Mouse (Mus musculus): ENCODE results near the gene Bysl. TPM values are rescaled to one million over a fixed set of nuclear protein-coding genes. Genes with fewer than 3 reads are reported as not detected.
A peak's percentile ranks its signal among the peaks of the same experiment; 100 is the strongest.
"Not testable (repeated sequence)": the region's sequence is repeated elsewhere in the genome, so short reads cannot be mapped to it uniquely, and the experiment has no call there.

Bysl gene
- polyA plus RNA-seq, 1 experiment from 2014 or later = 23.3 TPM

- ATAC-seq (replicated peaks; ENCODE audit: extremely low read depth, insufficient read depth, low FRiP score); H3K9me3 ChIP-seq (replicated peaks; ENCODE audit: control insufficient read depth, low read length); H3K9ac ChIP-seq (ENCODE audit: low read length); H3K4me1 ChIP-seq (ENCODE audit: control insufficient read depth, insufficient read depth, low read length); H3K27me3 ChIP-seq (ENCODE audit: control insufficient read depth, insufficient read depth, low read length); H3K4me2 ChIP-seq (ENCODE audit: low read depth, low read length); H3K4me3 ChIP-seq (ENCODE audit: low read length); H3K27ac ChIP-seq (ENCODE audit: low read length): not testable (repeated sequence)
- H3K36me3 ChIP-seq (ENCODE audit: control insufficient read depth, insufficient read depth) = peaks cover 28% of the 10 kb centered on the region
- WGBS = 90% methylated on average over 5 of the region's 5 CpGs
Measured at GRCm38 (mm10) chr17:47624572-47624971, 13.3 kb upstream of the Bysl start.

GRCm38 (mm10) chr17:47622912-47623554 is 11.7 kb upstream of the Bysl start:
- no peaks in the 10 kb centered on the region for H3K9me3 ChIP-seq (replicated peaks; ENCODE audit: control insufficient read depth, low read length)
- no peak overlapping the region for H3K27ac ChIP-seq (ENCODE audit: low read length)
- 93% methylated on average over 14 of the region's 14 CpGs for WGBS
- no peaks in the 10 kb centered on the region for H3K27me3 ChIP-seq (ENCODE audit: control insufficient read depth, insufficient read depth, low read length)
- peaks cover 1% of the 10 kb centered on the region; the same call in 1 of the 2 replicates for H3K4me1 ChIP-seq (ENCODE audit: control insufficient read depth, insufficient read depth, low read length)
- H3K4me3 ChIP-seq (ENCODE audit: low read length) = no peak overlapping the region
- no peak overlapping the region for H3K4me2 ChIP-seq (ENCODE audit: low read depth, low read length)
- peaks cover 29% of the 10 kb centered on the region for H3K36me3 ChIP-seq (ENCODE audit: control insufficient read depth, insufficient read depth)
- H3K9ac ChIP-seq (ENCODE audit: low read length) = no peak overlapping the region
- ATAC-seq (replicated peaks; ENCODE audit: extremely low read depth, insufficient read depth, low FRiP score) = no peak

GRCm38 (mm10) chr17:47618556-47619311 is 7.4 kb upstream of the Bysl start:
- no peak overlapping the region for H3K27ac ChIP-seq (ENCODE audit: low read length)

GRCm38 (mm10) chr17:47617605-47618307 is 6.5 kb upstream of the Bysl start:
- no peak for ATAC-seq (replicated peaks; ENCODE audit: extremely low read depth, insufficient read depth, low FRiP score)
- peaks cover 32% of the 10 kb centered on the region for H3K36me3 ChIP-seq (ENCODE audit: control insufficient read depth, insufficient read depth)

More at GRCm38 (mm10) chr17:47618556-47619311, 7.4 kb upstream of the Bysl start:
- 86% methylated on average over 13 of the region's 13 CpGs for WGBS
- Histone ChIP-seq H3K4me1 (ENCODE audit: control insufficient read depth, insufficient read depth, low read length) (no peaks in the 10 kb centered on the region), H3K9me3 (replicated peaks; ENCODE audit: control insufficient read depth, low read length) (no peaks in the 10 kb centered on the region), H3K36me3 (ENCODE audit: control insufficient read depth, insufficient read depth) (peaks cover 35% of the 10 kb centered on the region), H3K9ac (ENCODE audit: low read length) (no peak overlapping the region), H3K27me3 (ENCODE audit: control insufficient read depth, insufficient read depth, low read length) (no peaks in the 10 kb centered on the region), H3K4me3 (ENCODE audit: low read length) (no peak overlapping the region), H3K4me2 (ENCODE audit: low read depth, low read length) (no peak overlapping the region)
- no peak for ATAC-seq (replicated peaks; ENCODE audit: extremely low read depth, insufficient read depth, low FRiP score)

GRCm38 (mm10) chr17:47616652-47617051 is 5.4 kb upstream of the Bysl start:
- Histone ChIP-seq H3K4me2 (ENCODE audit: low read depth, low read length) (no peak overlapping the region), H3K27ac (ENCODE audit: low read length) (no peak overlapping the region), H3K27me3 (ENCODE audit: control insufficient read depth, insufficient read depth, low read length) (no peaks in the 10 kb centered on the region), H3K9ac (ENCODE audit: low read length) (no peak overlapping the region), H3K4me1 (ENCODE audit: control insufficient read depth, insufficient read depth, low read length) (peaks cover 11% of the 10 kb centered on the region), H3K9me3 (replicated peaks; ENCODE audit: control insufficient read depth, low read length) (no peaks in the 10 kb centered on the region), H3K4me3 (ENCODE audit: low read length) (no peak overlapping the region), H3K36me3 (ENCODE audit: control insufficient read depth, insufficient read depth) (peaks cover 26% of the 10 kb centered on the region; the same call in 1 of the 2 replicates)
- WGBS = 92% methylated on average over 4 of the region's 4 CpGs
- ATAC-seq (replicated peaks; ENCODE audit: extremely low read depth, insufficient read depth, low FRiP score) = no peak

More at GRCm38 (mm10) chr17:47617605-47618307, 6.5 kb upstream of the Bysl start:
- Histone ChIP-seq H3K9me3 (replicated peaks; ENCODE audit: control insufficient read depth, low read length) (no peaks in the 10 kb centered on the region), H3K4me3 (ENCODE audit: low read length) (no peak overlapping the region), H3K4me2 (ENCODE audit: low read depth, low read length) (no peak overlapping the region), H3K27me3 (ENCODE audit: control insufficient read depth, insufficient read depth, low read length) (no peaks in the 10 kb centered on the region), H3K9ac (ENCODE audit: low read length) (no peak overlapping the region), H3K4me1 (ENCODE audit: control insufficient read depth, insufficient read depth, low read length) (peaks cover 3% of the 10 kb centered on the region), H3K27ac (ENCODE audit: low read length) (no peak overlapping the region)
- 89% methylated on average over 9 of the region's 9 CpGs for WGBS

GRCm38 (mm10) chr17:47616119-47616518 is 4.8 kb upstream of the Bysl start:
- H3K27ac ChIP-seq (ENCODE audit: low read length) = no peak overlapping the region
- WGBS = 95% methylated on average over 8 of the region's 8 CpGs
- H3K4me3 ChIP-seq (ENCODE audit: low read length) = no peak overlapping the region
- no peaks in the 10 kb centered on the region for H3K27me3 ChIP-seq (ENCODE audit: control insufficient read depth, insufficient read depth, low read length)
- peaks cover 11% of the 10 kb centered on the region for H3K4me1 ChIP-seq (ENCODE audit: control insufficient read depth, insufficient read depth, low read length)
- no peak overlapping the region for H3K9ac ChIP-seq (ENCODE audit: low read length)
- peaks cover 26% of the 10 kb centered on the region; the same call in 1 of the 2 replicates for H3K36me3 ChIP-seq (ENCODE audit: control insufficient read depth, insufficient read depth)
- H3K4me2 ChIP-seq (ENCODE audit: low read depth, low read length) = no peak overlapping the region
- no peaks in the 10 kb centered on the region for H3K9me3 ChIP-seq (replicated peaks; ENCODE audit: control insufficient read depth, low read length)
- no peak for ATAC-seq (replicated peaks; ENCODE audit: extremely low read depth, insufficient read depth, low FRiP score)

GRCm38 (mm10) chr17:47614018-47614417 is 2.7 kb upstream of the Bysl start:
- WGBS = 87% methylated on average over 1 of the region's 1 CpGs
- Histone ChIP-seq H3K4me3 (ENCODE audit: low read length) (no peak overlapping the region), H3K9me3 (replicated peaks; ENCODE audit: control insufficient read depth, low read length) (no peaks in the 10 kb centered on the region), H3K9ac (ENCODE audit: low read length) (no peak overlapping the region), H3K36me3 (ENCODE audit: control insufficient read depth, insufficient read depth) (peaks cover 26% of the 10 kb centered on the region), H3K4me2 (ENCODE audit: low read depth, low read length) (no peak overlapping the region), H3K27ac (ENCODE audit: low read length) (no peak overlapping the region), H3K4me1 (ENCODE audit: control insufficient read depth, insufficient read depth, low read length) (peaks cover 20% of the 10 kb centered on the region), H3K27me3 (ENCODE audit: control insufficient read depth, insufficient read depth, low read length) (no peaks in the 10 kb centered on the region)
- no peak for ATAC-seq (replicated peaks; ENCODE audit: extremely low read depth, insufficient read depth, low FRiP score)

GRCm38 (mm10) chr17:47611661-47611982 is 330 bp upstream of the Bysl start:
- Histone ChIP-seq H3K27ac (ENCODE audit: low read length) (peak overlapping the region; percentile 71), H3K36me3 (ENCODE audit: control insufficient read depth, insufficient read depth) (peaks cover 21% of the 10 kb centered on the region), H3K9ac (ENCODE audit: low read length) (peak overlapping the region; percentile 92), H3K4me1 (ENCODE audit: control insufficient read depth, insufficient read depth, low read length) (peaks cover 20% of the 10 kb centered on the region), H3K9me3 (replicated peaks; ENCODE audit: control insufficient read depth, low read length) (no peaks in the 10 kb centered on the region), H3K4me3 (ENCODE audit: low read length) (peak overlapping the region; percentile 97), H3K27me3 (ENCODE audit: control insufficient read depth, insufficient read depth, low read length) (no peaks in the 10 kb centered on the region), H3K4me2 (ENCODE audit: low read depth, low read length) (peak overlapping the region; percentile 92)
- no peak for ATAC-seq (replicated peaks; ENCODE audit: extremely low read depth, insufficient read depth, low FRiP score)
- under 1% methylated on average over 13 of the region's 13 CpGs for WGBS

GRCm38 (mm10) chr17:47609182-47609581 is 2.1 kb downstream of the Bysl start:
- Histone ChIP-seq H3K4me2 (ENCODE audit: low read depth, low read length) (no peak overlapping the region), H3K9me3 (replicated peaks; ENCODE audit: control insufficient read depth, low read length) (no peaks in the 10 kb centered on the region), H3K9ac (ENCODE audit: low read length) (no peak overlapping the region), H3K27me3 (ENCODE audit: control insufficient read depth, insufficient read depth, low read length) (no peaks in the 10 kb centered on the region), H3K4me3 (ENCODE audit: low read length) (no peak overlapping the region), H3K27ac (ENCODE audit: low read length) (no peak overlapping the region), H3K4me1 (ENCODE audit: control insufficient read depth, insufficient read depth, low read length) (peaks cover 20% of the 10 kb centered on the region), H3K36me3 (ENCODE audit: control insufficient read depth, insufficient read depth) (peaks cover 32% of the 10 kb centered on the region)
- WGBS = 90% methylated on average over 4 of the region's 4 CpGs
- ATAC-seq (replicated peaks; ENCODE audit: extremely low read depth, insufficient read depth, low FRiP score) = no peak

Data from heart, embryonic 16.5 days (tissue).